Mouse (Mus musculus) c-Kit-positive CD71-positive TER-119-positive erythroid progenitor cells, embryonic 14.5 days (primary cell): ENCODE data around the gene Sepsecs.

ENCODE experiments used
- DNase-seq: peaks from one replicate; pipeline ENCODE4 v3.0.0-alpha.2; 2013; ENCODE audit warnings: low spot score

Sepsecs gene

DNA sequence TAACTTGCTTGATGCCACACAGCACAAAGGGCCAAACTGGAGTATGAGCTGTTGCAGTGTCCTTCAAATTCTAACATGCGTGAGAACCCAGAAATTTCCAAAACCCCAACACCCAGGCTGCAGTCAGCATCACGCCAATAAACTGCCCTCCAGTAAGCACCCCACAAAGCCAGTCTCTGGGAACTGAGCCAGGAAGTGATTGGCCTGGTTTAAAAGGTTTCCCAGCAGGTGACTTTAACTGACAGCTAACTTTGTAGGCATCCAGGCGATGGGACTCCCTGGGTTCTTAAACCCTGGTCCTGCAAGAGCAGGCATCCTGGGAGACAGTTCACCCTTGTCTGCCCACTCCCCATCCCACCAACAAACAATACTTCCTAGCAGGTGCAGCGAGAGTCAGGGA lies 59.2 kb downstream of the Sepsecs start:
- no peak for DNase-seq

DNA sequence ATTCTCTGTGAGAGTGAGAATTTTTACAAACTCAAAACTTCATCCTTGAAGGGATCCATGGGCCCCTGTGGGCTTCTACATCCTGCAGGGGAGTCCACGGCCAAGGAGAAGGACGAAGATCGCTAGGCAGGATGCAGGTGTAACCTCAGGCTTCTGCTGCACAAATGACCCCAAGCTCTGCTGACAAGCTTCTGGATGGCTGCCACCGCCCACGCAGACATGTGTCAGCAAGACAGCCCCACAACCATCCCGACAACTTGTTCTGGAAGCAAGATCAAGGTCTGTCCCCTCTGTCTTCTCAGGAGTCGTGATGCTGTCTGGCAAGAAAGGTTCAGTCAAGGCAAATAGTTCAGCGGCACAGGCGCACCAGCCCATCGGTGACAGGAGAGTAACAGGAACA lies 59.8 kb downstream of the Sepsecs start:
- DNase-seq: no peak

DNA sequence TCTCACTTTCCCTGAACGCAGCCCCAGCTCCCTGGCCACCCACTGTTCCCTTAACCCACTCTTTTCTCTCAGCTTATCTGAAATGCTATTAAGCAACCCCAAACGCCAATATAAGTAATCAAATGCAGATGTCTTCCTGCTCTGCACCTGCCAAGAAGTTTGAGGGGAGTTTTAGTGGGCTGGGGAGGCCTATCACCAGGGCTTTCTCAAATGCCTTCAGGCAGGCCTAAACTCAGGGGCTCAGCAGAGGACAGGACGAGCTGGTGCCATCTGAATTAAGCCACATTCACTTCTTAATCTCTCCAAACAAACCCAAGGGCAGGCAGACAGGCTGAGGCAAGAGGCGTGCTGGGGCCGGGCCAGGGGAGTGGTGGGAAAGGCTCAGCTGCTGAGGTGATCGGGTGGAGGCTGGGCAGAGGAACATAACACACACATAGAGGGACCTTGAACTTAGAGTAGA lies 64.9 kb downstream of the Sepsecs start:
- no peak for DNase-seq

DNA sequence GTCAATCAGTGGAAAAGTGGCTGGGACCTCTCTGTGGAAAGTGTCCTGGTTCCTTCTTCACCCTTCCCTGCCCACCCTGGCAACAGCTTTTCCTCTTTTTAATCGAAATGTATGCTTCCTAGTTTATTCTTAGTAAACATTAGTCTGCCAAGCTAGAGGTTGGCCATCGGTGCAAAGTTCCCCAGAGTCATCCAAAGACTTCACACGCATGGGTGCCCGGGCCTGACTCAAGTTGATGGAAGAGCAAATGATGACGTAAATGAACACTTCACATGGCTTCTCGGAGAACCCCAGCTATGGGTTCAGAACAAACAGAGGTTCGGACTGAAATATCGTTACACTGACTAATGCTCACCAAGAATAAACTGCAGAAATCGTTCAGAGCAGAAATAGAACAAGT lies 78.9 kb downstream of the Sepsecs start:
- DNase-seq: no peak
